Mouse (Mus musculus): ENCODE results near the gene Ppp3ca.

Gene Ppp3ca

GRCm38 (mm10) chr3:136900986-136901385 is 231.1 kb downstream of the Ppp3ca start:
- intact Hi-C loops (cut with DNase I) = loop anchor here (10.0 kb wide), 1 partner anchor 1016 kb away; no protein-coding TSS in a partner anchor

GRCm38 (mm10) chr3:136902776-136903175 is 232.9 kb downstream of the Ppp3ca start:
- intact Hi-C loops (cut with DNase I) = loop anchor here (10.0 kb wide), 1 partner anchor 1018 kb away; no protein-coding TSS in a partner anchor

GRCm38 (mm10) chr3:136905577-136905976 is 235.7 kb downstream of the Ppp3ca start:
- intact Hi-C loops (cut with DNase I) = loop anchor here (10.0 kb wide), 1 partner anchor 1021 kb away; no protein-coding TSS in a partner anchor

GRCm38 (mm10) chr3:136909534-136909933 is 239.6 kb downstream of the Ppp3ca start:
- intact Hi-C loops (cut with DNase I) = loop anchor here (10.0 kb wide), 1 partner anchor 1025 kb away; no protein-coding TSS in a partner anchor

GRCm38 (mm10) chr3:136911276-136911675 is 241.4 kb downstream of the Ppp3ca start:
- intact Hi-C loops (cut with DNase I) = no loop called here

GRCm38 (mm10) chr3:136917080-136917479 is 247.2 kb downstream of the Ppp3ca start:
- intact Hi-C loops (cut with DNase I) = no loop called here

- intact Hi-C loops (cut with DNase I) = no loop called here
These were observed 263.1 kb downstream of the Ppp3ca start for GRCm38 (mm10) chr3:136933071-136933470.

GRCm38 (mm10) chr3:136940733-136941601 is 271.0 kb downstream of the Ppp3ca start:
- intact Hi-C loops (cut with DNase I) = no loop called here

GRCm38 (mm10) chr3:136941602-136941926 is 271.6 kb downstream of the Ppp3ca start:
- intact Hi-C loops (cut with DNase I) = no loop called here

- intact Hi-C loops (cut with DNase I) = no loop called here
These were observed 275.6 kb downstream of the Ppp3ca start for GRCm38 (mm10) chr3:136945550-136945949.

GRCm38 (mm10) chr3:136946662-136947061 is 276.7 kb downstream of the Ppp3ca start:
- intact Hi-C loops (cut with DNase I) = no loop called here

- intact Hi-C loops (cut with DNase I) = no loop called here
These were observed 278.2 kb downstream of the Ppp3ca start for GRCm38 (mm10) chr3:136948142-136948541.

GRCm38 (mm10) chr3:136951792-136952191 is 281.9 kb downstream of the Ppp3ca start:
- intact Hi-C loops (cut with DNase I) = no loop called here

GRCm38 (mm10) chr3:136952822-136953221 is 282.9 kb downstream of the Ppp3ca start:
- intact Hi-C loops (cut with DNase I) = no loop called here

- intact Hi-C loops (cut with DNase I) = no loop called here
These were observed 285.1 kb downstream of the Ppp3ca start for GRCm38 (mm10) chr3:136955043-136955442.

GRCm38 (mm10) chr3:136960314-136960713 is 290.4 kb downstream of the Ppp3ca start:
- intact Hi-C loops (cut with DNase I) = no loop called here

- intact Hi-C loops (cut with DNase I) = no loop called here
These were observed 296.9 kb downstream of the Ppp3ca start for GRCm38 (mm10) chr3:136966786-136967185.

GRCm38 (mm10) chr3:136967510-136967909 is 297.6 kb downstream of the Ppp3ca start:
- intact Hi-C loops (cut with DNase I) = no loop called here

- intact Hi-C loops (cut with DNase I) = no loop called here
These were observed 299.9 kb downstream of the Ppp3ca start for GRCm38 (mm10) chr3:136969796-136970195.

GRCm38 (mm10) chr3:136977859-136978258 is 307.9 kb downstream of the Ppp3ca start:
- intact Hi-C loops (cut with DNase I) = no loop called here

- intact Hi-C loops (cut with DNase I) = no loop called here
These were observed 311.1 kb downstream of the Ppp3ca start for GRCm38 (mm10) chr3:136980915-136981588.

GRCm38 (mm10) chr3:136981589-136981924 is 311.6 kb downstream of the Ppp3ca start:
- intact Hi-C loops (cut with DNase I) = no loop called here
